Mouse (Mus musculus) cerebral cortex, adult 2 months (tissue): ENCODE measurements around the gene Comt.

ENCODE experiments used
- WGBS: fragments of 180-500 bp; shearing (Covaris S2); methylation state at CpG from one replicate; pipeline ENCODE4 v1.1.7; 2018; 5-methylcytosine and 5-hydroxymethylcytosine counted together

Comt gene

DNA sequence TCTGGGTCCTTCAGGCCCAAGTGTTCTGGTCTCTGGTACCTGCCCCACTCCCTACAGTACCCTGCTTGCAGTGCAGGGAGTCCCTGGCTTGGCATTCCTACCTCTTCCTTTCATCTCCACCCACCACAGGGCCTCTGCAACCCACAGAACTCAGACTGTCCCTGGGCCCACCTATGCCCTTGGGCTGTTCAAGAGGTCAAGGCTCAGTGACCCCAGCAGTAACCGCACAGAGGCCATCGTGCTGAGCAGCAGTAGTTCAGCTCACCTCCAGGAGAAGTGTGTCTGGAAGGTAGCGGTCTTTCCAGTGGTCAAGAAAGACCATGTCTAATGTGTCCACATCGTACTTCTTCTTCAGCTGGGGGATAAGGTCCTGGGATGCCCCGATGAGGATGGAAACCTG, 16.2 kb downstream of the Comt start:
- 92% methylated on average over 5 of the region's 5 CpGs for WGBS

DNA sequence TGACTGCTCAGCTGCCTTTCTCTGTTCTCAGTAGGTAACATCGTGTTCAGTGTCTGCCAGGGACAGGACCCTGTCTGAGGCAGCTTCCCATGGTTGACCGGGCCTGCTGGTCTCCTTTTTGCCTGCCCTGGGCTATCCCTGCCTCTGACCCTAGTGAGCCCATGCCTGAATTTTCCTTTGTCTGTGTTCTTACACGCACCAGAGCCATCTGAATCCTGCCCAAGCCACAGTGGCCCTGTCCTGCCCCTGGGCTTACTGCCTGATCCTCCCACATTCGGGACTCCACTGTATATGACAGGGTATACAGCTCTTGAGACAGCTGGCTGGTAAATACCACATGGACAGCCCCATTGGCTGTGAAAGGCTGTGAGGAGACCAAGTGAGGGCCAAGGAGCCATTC, 16.9 kb downstream of the Comt start:
- WGBS = 71% methylated on average over 4 of the region's 4 CpGs

DNA sequence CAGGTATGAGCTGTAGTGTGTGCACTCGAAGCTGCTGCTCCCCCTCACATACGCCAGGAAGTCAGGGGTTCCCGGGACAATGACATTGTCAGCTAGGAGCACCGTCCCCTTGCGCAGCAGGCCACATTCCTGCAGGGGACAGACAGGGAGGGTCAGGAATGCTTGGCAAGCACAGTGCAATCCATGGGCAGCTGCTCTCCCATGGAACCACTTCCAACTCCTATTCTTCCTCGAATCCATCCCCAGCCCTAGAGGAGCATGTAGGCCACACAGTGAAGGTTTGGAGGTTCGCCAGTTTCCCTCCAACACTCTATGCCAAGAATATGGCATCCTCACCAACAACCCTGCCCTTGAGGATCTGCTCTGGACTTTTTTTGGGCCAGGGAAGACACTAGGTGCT, 18.7 kb downstream of the Comt start:
- 45% methylated on average over 7 of the region's 7 CpGs for WGBS

DNA sequence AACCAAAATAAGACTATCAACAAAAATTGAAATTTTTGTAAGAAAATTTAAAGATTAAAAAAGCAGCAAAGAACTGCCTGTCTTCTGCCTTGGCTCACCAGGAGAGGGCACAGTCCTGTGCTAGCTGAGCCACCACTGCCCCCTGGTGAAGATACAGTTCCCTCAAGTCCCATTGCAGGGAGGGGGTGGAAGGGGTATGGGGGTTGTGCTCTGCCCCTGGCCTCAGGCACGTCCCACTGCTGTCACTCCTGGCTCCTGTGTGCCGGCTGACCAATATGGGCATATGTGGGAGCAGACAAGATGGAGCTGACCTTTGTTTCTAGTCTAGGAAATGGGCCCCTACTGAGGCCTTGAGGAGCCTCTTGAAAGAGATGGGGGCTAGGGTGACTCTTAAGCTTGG, 20.4 kb downstream of the Comt start:
- WGBS = 3% methylated on average over 2 of the region's 2 CpGs

DNA sequence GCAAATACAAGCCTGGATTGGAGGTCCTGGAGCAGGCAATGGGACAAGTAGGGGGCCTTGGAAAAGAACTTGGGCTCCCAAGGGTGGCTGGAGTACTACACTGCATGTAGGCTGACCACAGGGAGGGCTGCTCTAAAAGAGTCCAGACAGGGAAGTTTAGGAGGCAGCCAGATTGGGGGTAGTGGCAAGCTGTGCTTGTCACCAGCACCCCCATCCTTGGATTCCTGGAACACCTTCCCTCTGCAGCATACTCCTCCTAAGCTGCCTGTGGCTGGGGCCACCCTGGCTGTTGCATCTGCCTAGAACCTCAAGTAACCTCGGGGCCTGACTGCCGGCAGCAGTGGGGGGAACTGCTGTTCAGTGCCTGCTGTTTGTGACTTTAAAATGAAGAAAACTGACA, 20.8 kb downstream of the Comt start:
- 21% methylated on average over 2 of the region's 2 CpGs for WGBS

DNA sequence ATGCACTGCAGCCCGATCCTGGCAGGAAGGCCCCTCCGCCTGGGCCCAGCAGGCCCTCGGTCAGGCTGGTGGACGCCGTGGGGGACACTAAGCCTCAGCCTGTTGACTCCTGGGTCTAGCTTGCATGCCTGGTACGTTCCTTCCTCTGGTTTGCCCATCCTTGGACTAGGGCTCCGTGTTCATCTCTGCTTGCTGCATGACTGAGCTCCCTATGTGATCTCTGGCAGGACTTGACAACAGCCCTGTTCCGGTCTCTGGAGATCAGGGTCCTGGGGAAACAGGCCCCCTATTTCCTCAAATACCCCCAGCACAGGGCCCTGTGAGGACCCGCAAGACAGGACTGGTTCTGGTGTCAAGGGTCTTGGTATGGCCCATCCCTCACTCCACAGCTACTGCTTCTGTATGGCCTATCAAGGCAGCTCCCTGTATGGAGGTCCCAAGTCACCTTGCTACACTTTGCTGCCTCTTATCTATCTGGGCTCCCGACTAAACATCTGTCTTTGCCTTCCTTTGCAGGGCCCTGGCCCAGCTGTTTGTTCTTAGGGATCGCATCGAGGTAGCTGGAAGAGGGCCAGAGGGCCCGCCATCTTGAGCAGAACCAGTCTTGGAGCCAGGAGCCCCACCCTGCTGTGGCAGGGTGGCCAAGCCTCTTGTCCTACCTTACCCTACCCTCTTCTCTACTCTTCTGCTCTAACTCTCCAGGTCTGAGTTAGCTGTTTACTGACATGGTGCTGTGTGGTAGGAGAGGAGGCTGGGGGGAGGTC, 21.4 kb downstream of the Comt start:
- WGBS = 68% methylated on average over 13 of the region's 13 CpGs

DNA sequence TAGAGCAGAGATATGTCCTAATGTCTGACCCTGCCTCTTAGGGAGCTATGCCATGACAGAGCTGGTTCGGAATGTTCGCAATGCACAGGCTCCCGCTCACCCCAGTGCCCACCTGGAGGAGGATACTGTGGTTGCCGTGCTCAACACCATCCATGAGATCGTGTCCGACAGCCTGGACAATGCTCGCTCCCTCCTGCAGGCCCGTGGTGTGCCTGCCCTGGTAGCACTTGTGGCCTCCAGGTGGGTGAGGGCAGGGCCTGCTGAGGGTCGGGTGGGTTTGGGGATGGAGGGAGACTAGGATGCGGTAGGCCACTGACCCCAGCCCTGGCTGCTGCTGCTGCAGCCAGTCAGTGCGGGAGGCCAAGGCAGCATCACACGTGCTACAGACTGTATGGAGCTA, 23.4 kb downstream of the Comt start:
- WGBS = 93% methylated on average over 12 of the region's 12 CpGs

DNA sequence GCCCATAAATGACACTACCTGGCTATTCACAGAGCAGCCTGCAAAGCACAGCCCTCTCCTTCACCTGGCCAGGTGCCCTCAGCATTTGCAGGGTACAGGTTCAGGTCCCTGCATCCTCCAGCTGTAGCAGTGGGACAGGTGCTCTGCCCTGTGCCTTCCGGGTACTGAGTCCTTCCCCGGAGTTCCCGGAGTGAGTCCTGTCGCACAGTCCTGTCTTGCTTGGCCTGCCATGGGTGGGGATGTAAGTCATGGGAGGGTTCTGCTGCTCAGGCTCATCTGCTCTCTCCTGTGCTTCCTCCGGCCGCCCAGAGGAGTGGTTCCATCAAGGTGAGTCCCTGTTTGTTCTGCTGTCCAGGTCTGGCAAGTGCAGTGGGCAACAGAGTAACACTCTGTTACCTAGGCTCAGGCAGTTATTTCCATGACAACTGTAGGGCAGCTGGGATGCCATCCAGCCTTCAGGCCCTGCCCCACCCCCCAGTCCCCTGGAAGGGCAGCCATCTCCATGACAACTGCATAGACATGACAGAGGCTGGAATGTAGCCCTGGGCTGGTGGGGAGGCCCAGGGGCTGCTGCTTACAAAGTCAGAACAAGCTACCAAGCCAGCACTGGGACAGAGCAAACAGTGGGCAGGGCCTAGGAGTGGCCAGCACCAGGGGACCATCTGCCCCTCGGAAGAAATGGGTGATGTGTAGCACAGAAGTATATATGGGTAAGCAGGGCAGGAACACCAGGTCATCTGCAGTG, 26.0 kb downstream of the Comt start:
- 66% methylated on average over 7 of the region's 7 CpGs for WGBS

DNA sequence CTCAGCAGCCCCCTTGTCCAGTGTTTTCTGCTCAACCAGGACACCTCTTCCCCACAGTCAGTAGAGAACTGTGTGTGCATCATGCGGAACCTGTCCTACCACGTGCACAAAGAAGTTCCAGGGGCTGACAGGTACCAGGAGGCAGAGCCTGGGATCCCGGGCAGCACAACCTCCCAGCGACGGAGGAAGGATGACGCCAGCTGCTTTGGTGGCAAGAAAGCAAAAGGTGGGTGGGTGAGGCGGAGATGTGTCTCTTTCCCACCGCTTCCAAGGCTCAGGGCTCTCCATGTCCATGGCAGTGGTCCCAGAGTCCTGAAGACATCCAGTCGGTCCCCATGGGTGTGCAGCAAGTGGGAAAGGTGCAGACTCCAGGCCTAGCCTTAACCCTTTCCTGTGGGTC, 26.6 kb downstream of the Comt start:
- 46% methylated on average over 9 of the region's 9 CpGs for WGBS

DNA sequence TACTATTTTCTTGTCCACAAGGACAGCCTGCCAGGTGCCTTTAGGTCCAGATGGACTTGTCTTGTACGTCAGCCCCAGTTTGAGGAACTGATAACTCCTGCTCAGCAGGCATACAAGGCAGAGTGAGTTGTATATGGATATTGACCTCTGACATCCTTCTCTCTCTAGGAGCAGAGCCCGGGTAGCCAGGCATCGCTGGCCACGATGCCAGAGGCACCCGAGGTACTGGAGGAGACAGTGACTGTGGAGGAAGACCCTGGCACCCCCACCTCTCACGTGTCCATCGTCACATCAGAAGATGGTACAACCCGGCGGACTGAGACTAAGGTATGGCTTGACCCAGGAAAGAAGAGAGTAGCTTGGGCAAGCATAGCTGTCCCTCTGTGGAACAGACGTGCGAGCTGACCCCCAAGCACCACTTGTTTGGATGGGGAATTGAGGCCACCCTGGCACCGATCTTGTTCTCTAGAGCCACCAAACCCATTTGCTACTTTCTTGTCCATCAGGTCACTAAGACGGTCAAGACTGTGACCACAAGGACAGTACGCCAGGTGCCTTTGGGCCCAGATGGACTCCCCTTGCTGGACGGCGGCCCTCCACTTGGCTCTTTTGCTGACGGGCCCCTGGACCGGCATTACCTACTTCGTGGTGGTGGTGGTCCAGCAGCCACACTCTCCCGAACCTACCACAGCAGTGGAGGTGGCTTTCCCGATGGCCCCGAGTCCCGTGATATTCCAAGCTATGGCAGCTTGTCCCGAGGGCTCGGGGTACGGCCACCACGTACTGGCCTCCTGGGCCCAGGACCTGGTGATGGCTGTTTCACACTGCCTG, 29.6 kb downstream of the Comt start:
- WGBS = 95% methylated on average over 27 of the region's 27 CpGs

DNA sequence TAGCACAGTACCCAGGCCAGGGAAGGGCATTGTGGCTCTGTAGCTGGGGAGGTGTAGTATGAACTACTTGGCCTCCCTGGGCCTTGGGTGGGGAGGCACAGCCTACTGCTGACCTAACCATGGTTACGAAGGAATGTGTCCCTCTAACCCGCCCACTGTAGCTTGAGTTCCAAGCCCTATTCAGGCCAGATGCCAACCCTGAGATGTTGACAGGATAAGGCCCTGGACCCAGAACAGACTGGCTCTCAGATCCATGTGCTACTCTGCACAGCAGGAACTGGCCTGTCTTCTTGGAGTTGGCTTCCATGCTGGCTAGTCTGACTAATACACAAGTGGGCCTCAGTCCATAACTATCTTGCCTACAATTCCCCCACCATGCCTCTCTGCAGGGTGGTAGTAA, 30.5 kb downstream of the Comt start:
- WGBS = 46% methylated on average over 2 of the region's 2 CpGs

DNA sequence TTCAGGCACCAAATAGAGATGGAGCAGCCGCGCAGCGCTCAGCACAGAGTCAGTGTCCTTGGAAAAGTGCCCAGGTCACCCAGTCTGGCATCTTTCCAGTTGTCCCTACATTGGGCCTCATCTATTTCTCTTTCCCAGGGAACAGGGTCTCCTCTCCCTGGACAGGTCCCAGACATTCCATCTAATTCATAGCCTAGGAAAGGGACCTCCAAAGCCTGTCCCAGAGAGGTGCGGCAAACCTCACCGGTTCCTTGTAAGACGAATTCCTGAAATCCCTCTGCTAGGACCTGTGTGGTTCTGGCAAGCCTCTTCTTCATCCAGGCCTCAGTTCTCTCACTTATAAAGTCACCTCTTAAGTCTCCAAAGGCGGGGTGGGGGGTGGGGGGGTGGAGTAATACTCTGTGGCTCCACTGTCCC, 31.0 kb downstream of the Comt start:
- 57% methylated on average over 6 of the region's 7 CpGs for WGBS

DNA sequence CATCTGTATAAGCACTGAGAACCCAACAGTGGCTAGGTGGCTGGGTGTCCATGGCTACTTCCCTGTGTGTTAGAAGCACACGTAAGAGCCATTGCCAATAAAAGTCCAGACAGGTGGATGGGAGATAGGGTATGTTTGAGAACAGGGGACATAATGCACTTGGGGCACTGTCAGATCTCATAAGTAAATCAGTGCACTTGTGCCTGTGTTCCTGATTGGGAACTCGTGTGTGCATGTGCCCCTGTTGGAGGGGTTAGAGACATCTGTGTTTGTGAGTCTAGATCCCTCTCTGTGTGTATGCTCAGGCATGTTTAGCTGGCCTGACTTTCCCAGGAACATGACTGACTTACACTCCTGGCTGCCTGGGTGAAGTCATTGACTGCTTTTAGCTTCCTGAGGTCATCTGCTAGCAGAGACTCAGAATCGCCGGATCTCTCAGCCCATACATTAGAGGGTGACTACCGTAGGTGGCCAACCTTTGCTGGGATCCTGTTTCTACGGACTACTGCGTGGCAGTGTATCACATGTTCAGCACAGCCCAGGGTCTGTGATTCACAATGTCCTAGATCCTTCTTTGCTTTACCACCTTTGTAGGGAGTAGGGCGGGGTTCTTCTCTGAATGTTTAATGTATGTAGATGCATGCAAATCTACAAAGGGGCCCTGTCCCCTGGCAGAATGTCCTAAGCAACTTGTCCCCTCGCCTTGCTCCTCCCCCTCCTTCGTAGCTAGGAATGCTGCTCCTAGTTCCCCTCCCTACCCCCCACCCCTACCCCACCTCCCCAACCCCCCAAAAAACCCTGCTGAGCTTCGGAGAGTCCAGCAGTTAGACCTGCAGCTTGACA, 31.7 kb downstream of the Comt start:
- WGBS = 46% methylated on average over 11 of the region's 11 CpGs

DNA sequence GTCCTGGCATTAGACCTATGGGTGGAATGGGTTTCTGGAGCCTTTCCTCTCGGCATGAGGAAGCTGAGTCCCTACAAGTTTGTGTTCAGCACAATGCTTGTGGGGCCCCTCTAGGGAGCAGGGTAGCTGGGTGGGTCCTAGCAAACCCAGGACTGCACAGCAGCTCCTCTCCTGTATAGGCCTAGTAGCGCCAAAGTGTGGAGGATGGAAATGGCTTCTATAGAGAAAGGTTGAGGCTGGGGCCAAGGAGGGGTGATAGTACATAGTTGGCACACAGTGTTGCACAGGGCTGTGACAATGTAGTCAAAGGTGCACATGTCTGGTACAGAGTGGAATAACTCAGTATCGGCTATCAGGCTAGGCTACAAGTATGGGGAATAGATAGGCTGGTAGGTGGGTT, 32.6 kb downstream of the Comt start:
- WGBS = 91% methylated on average over 3 of the region's 3 CpGs

DNA sequence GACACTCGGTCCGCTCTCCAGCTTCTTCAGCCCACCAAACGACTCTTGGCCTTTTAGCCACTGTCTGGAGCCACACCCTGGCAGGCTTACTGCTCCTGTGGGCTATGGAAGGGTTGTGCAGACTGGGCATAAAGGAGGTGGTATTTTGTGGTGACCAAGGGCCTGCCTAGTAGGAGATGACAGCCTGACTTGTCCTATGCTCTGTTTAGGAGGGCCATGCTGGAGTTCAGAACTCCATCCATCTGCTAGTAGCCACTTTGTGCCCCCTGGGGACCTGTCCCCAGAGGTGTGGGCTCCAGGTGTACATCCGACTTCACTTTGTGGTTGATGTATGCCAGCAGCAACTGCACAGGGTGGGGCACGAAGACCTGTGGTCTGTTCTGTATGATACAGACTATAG, 33.1 kb downstream of the Comt start:
- 74% methylated on average over 5 of the region's 5 CpGs for WGBS

DNA sequence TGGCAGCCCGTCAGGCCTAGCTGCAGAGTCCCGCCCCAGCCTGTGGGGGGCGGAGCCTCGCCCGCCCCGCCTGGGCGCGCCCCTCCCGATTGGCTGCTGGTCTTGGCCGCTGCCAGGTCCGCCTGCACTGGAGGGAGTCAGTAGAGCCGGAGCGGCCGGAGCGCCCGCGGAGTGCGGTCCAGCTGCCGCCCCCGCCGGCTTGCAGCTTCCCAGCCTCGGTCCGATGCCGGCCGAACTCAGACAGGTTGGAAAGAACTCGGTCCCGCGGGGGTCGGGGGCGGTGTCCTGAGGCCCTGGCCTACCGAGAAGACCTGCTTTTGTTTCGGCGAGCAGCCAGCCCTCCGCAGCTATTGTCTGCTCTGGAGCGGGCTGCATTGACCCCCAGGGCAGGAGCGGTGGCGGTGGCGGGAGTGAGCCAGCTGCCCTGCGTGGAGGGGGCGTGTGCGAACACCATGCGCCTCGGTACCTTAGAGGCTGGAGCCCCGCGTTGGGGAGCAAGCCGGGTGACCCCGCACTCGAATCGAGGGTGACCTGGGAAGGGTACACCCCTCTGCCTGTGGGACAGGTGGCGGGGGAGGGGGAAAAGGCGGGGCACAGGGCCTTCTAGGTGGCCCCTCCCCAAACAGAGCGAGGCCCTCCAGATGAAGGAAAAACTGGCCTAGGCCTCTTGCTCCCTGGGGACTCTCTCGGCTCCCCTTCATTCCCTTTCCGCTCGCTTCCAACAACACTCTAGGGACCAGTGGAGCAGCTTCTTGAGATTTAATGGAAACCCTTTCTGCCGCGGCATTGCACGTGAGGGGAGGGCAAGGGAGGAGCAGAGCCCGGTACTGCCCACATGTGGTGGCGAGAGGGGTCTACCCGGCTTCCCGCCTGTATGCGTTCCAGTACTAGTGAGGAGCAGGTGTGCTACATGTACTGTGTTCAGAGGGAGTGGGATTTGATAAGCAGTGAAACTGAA, 33.9 kb downstream of the Comt start:
- 10% methylated on average over 62 of the region's 63 CpGs for WGBS

DNA sequence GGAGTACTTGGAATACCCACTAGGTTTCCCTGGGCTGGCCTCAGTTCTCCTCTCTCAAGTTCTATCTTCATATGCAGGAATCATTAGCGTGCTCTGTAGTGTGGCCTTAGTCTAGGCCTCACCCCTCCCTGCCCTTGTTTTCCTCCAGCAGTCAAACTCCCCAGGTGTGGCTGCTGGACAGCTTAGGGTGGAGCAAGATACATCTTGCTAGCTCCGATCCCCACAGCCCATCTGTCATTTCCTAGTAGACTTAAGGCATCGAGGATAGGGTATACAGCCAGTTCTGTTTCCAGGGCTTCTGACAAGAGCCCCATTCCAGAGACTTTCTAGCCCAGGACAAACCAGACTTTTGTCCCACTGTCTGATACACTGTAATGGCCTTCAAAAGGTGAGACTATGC, 34.9 kb downstream of the Comt start:
- WGBS = 78% methylated on average over 3 of the region's 3 CpGs

DNA sequence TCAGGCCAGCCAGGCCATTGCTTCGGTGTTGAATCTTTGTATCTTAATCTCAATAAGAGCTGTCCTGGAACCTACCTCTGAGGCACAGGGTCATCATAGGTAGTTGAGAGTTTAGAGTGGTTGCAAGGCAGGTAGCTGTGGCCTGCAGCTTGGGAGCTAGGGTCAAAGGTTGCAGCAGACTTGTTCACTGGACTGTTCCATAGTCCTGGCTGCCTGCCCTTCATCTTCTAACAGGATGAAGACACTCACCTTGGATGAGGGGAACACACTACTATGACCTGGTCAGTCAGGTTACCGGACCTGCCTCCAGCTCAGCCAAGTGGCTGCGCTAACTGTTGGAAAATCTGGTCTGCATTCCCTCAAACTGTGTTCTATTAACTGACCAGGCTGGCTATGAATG, 35.5 kb downstream of the Comt start:
- WGBS = 100% methylated on average over 3 of the region's 3 CpGs

DNA sequence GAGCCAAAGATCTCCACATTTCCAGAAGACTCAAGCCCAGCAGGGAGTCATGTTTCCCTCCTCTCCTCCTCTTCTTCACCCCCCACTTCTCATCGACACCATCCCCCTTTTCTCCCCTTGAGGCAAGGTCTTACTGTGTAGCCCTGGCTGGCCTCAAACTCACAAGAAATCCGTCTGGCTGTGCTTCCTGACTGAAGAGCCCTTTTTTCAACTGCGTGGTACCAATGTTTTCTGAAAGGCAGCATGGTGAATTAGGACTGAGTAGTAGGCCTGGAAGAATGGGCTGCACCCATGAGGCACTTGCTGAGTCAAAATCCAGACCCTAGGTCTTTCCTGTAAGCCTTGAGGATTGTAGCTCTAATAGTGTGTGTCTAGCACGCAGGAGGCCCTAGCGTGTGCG, 36.3 kb downstream of the Comt start:
- 87% methylated on average over 6 of the region's 6 CpGs for WGBS
